Mouse (Mus musculus) neutrophil, adult 5-6 weeks (primary cell): Measurements from ENCODE around the gene Il25. TPM values are rescaled to one million over a fixed set of nuclear protein-coding genes. Genes with fewer than 3 reads are reported as not detected.

Experiments used
- ATAC-seq: fragments of 151-379, 151-347 bp; 2 replicates; pipeline ENCODE4 v1.8.0; 2017; ENCODE audit warnings: mild to moderate bottlenecking, moderate TSS enrichment; ENCODE audit not compliant: insufficient number of reproducible peaks, poor library complexity, low FRiP score, severe bottlenecking; ENCODE audit errors: extremely low read depth
- total RNA-seq: library from RNA; stranded (forward); fragments of 200-1000 nt; gene quantifications from 2 replicates; pipeline ENCODE4 v1.2.3, GENCODE M21; 2017

Il25 gene
- total RNA-seq, 1 experiment from 2014 or later = not detected

GRCm38 (mm10) chr14:54925349-54926342 lies 6.8 kb upstream of the Il25 start, which contains the start of gene Efs:
TSS of gene Efs (minus strand) at chr14:54926126.
- no peak for ATAC-seq

GRCm38 (mm10) chr14:54926401-54927158 lies 5.9 kb upstream of the Il25 start:
- ATAC-seq = no peak

- ATAC-seq = no peak
Observed at GRCm38 (mm10) chr14:54927296-54927695, 5.2 kb upstream of the Il25 start.

GRCm38 (mm10) chr14:54929801-54930200 lies 2.7 kb upstream of the Il25 start:
- ATAC-seq = no peak

GRCm38 (mm10) chr14:54930431-54930830 lies 2.1 kb upstream of the Il25 start:
- no peak for ATAC-seq

GRCm38 (mm10) chr14:54935904-54936830 lies 3.7 kb downstream of the Il25 start, which contains the start of gene Cmtm5:
TSS of gene Cmtm5 (plus strand) at chr14:54936261.
- no peak for ATAC-seq

GRCm38 (mm10) chr14:54936831-54937160 lies 4.3 kb downstream of the Il25 start:
- ATAC-seq = no peak

GRCm38 (mm10) chr14:54937361-54938182 lies 5.1 kb downstream of the Il25 start:
- no peak for ATAC-seq

- ATAC-seq = no peak
Observed at GRCm38 (mm10) chr14:54938431-54939219, 6.1 kb downstream of the Il25 start.

GRCm38 (mm10) chr14:54939434-54940175 lies 7.1 kb downstream of the Il25 start:
- ATAC-seq = peak; percentile 33; the same call in 1 of the 2 replicates

- no peak for ATAC-seq
Observed at GRCm38 (mm10) chr14:54940176-54940530, 7.7 kb downstream of the Il25 start.

GRCm38 (mm10) chr14:54941024-54941978 lies 8.8 kb downstream of the Il25 start:
- no peak for ATAC-seq

- ATAC-seq = no peak
Observed at GRCm38 (mm10) chr14:54942479-54942878, 10.0 kb downstream of the Il25 start.

GRCm38 (mm10) chr14:54943971-54944370 lies 11.5 kb downstream of the Il25 start:
- ATAC-seq = no peak

GRCm38 (mm10) chr14:54944939-54945338 lies 12.4 kb downstream of the Il25 start:
- no peak for ATAC-seq
